Mouse (Mus musculus) left cerebral cortex, postnatal 10 days (tissue): Measurements from ENCODE around the gene Pdia5. TPM values are rescaled to one million over a fixed set of nuclear protein-coding genes. Genes with fewer than 3 reads are reported as not detected.

Experiments used
- DNase-seq, 2 experiments: peaks; one replicate each; pipeline ENCODE4 v3.0.0; 2021 to 2022; ENCODE audit warnings: low spot score in 2 of 2, mixed read lengths in 1 of 2; ENCODE audit errors: extremely low spot score in 1 of 2
- intact Hi-C: fragments of 180-260 bp; cut with DNase I; formaldehyde crosslinking; loops from one replicate; pipeline ENCODE4 v1.15.1; 2025
- total RNA-seq, 2 experiments: library from RNA; stranded (reverse); gene quantifications; 2 replicates each; pipeline ENCODE4 v1.2.3; 2021

The Pdia5 gene
- 1 to 10 TPM; 4.3 to 5.1 TPM for total RNA-seq

DNA sequence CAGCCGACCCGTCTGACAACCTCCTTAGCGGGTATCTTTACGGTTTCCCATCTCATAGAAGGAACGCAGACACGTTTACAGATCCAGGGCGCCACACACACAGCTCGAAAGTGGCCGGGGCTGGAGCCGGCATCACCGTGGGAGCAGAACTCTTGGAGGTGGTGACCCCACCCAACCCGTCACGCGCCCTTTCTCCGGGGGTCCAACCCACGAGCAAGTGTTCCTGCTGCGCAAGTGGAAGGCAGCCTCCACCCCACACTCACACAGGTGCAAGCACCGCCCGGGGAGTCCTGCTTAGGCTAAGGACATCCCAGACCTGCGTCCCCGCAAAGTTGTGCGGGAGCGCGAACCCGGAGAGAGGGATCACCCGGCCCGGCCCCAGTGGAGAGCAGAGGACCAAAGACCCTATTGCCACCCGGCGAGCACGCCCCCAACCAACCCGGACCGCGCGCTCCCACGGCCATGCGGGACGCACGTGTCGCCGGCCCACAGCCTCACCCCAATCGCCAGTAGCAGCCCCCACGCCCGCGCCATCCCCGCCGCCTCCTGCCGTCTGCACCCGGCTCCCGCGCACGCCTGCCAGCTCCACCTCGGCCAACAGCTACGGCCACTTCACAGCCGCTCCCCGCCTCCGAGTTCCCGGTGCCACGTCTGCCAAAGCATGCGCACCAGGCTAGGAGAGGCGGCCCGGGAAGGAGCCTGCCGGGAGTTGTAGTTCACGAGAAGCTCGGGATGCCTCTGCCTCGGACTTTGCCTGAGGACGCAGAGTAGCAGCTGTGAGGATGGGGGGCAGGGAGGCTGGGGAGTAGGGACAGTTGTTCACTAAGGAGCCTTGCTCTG, at the start of gene Pdia5:
Gene Pdia5, minus strand, starts transcription at position 643 of the 840 bp plus-strand sequence.
- intact Hi-C loops, result no loop called here
- DNase-seq, result peak; percentile 85 to 93

DNA sequence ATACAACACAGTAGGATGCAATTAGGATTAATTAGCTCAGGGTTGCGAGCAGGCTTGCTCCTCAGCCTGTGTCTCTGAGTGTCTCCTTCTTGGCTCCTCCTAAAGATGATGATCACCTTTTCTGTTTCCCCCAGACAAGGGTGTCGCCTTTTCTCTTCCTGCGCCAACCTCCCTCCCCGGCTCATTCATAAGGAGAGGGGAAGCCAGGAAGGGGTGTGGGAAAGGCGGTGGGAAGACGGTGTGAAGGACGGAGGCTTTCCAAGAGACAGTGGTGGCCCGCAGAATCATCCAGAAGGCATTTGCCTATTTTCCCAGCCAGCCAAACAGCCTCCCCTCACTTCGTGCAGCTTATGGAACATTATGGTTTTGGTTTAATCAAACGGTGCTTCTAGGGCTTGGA, 48.4 kb upstream of the Pdia5 start:
- intact Hi-C loops, result no loop called here
- no peak for DNase-seq

DNA sequence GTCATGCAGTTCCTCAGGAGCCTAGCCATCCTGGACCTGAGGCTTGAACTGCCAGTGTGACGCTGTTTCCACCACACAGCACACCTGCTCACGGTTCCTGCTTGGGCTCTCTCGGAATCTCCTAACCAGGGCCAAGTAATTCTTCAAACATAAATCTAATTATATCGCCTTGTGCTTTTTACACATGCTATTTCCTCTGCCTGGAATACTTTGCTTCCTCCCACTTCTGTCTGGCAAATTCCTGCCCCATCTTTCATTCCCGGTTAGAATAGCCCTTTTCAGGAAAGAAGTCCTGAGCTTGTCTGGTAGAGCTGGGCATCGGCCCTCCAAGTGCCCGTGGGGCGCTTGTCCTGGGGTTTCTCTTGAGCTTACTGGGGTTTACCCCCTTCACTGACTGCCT, 47.0 kb upstream of the Pdia5 start:
- DNase-seq, result no peak
- intact Hi-C loops, result no loop called here

DNA sequence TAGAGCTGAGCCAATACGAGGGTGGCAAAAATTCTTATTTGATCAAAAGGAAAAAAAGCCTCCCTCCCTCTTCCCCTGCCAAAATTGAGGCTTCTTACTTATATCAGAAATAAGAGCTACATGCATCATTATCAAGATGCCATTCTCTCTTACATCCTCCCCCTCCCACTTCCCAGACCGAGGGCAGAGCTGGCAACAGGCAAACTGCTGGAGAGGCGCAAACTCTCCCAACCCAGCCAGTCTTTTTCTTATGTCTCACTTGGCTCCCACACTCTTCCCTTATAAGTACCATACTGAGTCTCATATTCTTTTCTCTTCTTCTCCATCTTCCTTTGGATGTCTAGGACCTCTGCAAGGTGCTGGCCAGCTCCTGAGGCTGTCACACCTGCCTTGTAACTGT, 44.0 kb upstream of the Pdia5 start:
- intact Hi-C loops, result no loop called here
- no peak for DNase-seq

DNA sequence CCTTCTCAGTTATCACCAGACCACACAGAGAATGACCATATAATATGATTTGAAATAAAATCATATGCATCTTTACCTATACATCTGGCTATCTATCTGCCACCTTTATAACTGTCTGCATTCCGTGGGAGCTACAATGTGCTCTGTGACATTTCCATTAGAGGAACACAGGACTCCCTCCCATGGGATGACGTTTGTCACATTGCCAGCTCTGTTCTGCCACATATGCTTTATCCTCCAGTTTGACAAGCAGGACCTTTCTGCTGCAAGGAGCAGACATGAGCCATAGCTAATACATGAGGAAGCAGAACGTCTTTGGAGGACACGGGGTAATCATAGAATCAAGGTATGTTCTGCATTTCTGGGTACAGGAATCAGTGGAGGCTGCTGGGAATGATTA, 33.5 kb upstream of the Pdia5 start:
- intact Hi-C loops, result no loop called here
- DNase-seq, result no peak

DNA sequence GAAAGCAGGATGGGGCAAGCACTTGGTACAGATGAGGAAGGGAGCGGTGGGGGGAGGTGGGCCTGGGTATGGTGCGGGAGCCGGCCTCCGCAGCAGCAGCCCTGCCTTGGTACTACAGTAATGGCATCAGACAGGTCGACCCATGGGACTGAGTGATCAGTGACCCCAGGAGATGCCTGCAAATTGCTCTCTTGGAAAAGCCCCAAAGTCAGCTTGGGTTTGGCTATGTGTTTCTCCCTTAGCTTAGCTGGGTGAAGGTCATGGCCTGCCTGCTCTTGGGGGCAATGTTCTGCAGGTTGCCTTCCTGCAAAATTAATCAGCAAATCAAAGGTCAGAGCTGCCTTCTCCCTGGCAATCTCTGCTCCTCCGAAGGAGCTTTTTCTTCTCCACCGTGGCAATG, 28.6 kb upstream of the Pdia5 start:
- DNase-seq, result no peak
- intact Hi-C loops, result no loop called here

DNA sequence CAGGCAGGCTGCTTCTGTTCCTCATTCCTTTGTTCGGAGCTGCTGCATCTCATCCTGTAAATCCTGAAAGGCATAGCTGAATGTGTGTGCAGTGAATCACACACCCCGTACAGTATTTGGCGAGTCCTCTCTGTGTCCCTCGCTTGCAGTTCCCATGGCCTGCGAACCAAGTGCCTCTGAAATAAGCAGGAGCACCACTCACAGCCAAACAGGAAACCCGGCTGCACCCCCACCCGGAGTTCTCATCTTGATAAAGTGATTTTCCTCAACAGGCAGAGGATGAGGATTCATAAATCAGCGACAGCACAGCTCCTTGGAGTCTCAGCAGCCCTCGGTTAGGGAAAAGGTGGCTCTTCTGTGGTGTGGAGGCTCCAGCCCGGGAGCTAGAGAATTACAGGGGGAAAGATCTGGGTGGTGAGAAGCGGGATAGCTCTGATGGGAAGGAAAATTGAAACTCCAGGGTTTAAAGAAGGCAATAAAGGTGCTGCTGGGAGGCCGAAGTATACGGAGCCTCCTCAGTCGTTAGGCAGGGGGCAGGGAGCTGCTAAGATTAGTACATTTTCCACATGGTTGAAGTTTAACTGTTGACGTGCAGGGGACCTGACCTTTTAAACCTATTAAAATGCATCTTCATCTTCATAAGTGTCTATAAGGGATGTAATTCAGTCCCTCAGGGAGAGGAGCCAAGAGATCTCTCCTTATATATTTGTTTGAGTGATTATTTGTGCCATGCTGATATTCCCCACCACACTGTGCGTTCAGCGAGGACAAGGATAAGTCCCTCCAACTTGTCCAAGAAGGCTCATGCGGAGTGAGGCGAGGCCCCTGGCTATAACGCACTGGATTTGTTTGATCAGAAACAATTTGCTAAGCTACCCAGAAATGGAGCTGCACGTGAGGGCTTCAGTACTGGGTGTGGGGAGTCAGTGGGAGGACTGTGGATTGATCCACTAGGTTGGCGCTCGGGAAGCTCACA, 27.6 kb upstream of the Pdia5 start:
- intact Hi-C loops, result no loop called here
- DNase-seq, result no peak

DNA sequence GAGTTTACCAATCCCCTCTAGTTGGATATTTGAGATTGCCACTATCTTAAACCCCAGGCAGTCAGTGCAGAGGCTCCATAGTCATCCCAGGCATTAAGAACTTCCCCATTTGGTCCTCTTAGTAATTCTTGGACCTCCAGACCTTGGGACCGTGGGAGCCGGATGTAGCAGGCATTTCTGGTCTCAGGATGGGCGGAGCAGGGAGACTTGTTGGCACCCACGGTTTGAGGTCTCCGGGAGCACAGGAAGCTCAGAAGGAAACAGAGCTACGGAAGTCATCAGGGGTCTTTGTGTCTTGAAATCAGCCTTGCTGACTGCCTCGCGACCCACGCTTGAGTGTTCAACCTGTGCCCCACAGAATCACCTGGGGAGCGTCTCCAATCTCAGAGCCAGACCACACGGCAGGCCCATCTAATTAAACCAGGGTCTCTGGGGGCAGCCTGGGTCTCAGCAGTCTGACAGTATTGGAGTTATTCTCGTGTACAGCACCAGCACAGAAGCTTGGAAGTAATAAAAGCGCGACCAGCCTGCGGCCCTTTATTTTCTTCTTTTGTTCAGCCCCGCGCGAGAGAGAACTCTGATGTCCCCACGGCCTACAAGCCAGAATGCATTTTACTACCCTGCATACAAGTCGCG, 25.4 kb upstream of the Pdia5 start:
- intact Hi-C loops, result no loop called here
- peak in 1 of 2 experiments; percentile 44 for DNase-seq

DNA sequence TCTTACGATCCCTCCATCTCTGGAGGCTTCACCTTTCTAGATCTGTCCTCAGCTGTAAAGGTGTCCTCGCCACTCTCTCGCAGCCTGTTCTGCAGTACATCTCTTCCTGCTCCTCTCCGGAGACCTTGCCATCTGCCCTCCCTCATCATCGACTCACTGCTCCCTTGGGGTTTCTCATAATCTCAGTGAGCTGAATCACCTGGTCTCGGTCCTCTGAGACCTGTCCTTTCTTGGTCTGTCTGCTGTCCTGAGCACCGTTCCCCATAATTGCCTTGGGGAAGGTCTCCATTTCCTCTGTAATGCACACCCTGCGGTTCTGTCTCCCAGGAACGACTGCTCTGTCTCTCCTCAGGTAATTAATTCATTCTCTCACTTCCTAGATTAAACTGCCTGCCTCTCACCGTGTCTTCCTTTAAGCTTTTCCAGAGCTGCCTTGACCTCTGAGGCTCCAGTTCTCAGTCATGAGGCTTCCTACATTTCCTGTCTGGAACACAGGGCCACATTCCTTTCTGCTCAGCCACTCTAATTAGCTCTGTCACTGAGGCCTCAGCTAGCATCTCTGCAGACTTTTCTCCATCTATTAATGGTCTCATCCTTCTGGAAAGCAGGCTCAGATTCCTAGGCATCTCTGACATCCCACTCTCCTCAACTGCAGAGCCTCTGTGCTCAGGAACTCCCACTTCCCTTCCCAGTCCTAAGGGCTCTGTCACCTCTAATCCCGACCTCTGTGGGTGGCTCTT, 18.8 kb upstream of the Pdia5 start:
- intact Hi-C loops, result no loop called here
- DNase-seq, result no peak

DNA sequence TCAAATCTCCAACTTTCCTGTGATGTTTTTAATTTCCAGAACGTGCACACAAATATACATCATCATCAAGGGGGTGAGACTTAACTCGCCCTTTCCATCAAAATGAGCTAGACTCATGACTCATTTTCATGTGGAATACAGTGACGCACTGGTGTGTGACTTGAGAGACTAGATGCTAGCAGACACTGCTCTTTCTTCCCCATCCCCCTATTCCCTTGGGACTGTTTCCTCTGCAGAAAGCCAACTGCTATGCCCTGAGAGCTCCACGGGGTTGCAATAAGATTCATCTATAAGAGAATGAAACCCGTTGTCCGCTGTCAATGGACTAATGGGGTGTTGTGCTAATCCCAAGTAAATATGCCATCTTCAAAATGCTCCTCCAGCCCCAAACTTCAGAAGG, 17.9 kb upstream of the Pdia5 start:
- no peak for DNase-seq
- intact Hi-C loops, result no loop called here

DNA sequence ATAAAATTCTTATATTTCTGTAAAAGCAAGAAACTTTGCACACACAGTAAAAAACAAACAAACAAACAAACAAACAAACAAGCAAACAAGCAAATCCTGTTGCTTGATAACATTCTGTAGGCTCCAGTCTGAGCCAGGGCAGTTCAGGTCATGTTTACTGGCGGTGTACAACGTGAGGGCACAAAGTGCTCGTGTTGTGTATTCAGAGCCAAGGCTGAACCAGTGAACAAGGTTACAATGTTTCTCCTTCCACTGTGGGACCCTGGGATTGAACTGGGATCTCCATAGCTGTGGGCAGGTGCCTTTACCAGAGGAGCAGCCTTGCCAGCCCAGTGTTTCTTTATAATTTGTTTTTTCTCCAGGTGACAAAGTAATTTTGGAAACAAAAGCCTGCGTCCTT, 15.1 kb upstream of the Pdia5 start:
- intact Hi-C loops, result no loop called here
- DNase-seq, result no peak

DNA sequence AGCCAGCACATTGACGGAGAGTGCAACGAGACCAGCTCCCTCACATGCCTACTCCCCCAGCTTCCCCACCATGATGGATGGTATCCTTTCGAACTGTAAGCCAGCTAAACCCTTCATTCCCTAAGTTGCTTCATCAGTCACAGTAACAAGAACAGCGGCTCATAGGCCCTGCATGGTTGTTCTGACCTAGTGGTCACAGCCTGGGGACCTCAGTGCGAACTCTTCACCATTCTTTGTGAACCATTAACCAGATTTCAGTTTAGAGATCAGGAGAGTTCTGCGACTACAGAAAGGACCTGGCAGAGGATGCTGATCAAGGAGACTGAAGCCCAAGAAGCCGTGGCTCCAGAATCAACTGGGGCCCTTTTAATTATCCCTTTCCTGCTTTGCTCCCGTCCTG, 13.6 kb upstream of the Pdia5 start:
- no peak for DNase-seq
- intact Hi-C loops, result no loop called here

DNA sequence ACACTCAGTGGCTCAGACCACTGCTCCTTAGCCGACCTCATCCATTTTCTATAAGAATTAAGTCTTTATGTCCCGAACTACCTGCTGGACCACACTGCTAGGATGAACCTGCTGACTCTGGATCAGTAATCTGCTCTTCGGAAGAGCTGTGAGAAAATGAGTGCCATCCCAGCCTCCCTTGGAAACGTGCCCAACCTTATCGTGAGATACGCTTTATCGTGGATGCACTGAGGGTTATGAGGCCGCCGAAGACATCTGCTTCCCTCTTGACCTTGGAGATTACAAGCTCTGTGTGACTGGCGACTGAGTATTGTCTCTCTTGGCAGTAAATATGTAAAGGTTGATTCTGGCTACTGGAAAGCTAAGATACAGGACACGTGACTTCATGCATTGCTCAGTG, 11.8 kb upstream of the Pdia5 start:
- DNase-seq, result no peak
- intact Hi-C loops, result no loop called here

DNA sequence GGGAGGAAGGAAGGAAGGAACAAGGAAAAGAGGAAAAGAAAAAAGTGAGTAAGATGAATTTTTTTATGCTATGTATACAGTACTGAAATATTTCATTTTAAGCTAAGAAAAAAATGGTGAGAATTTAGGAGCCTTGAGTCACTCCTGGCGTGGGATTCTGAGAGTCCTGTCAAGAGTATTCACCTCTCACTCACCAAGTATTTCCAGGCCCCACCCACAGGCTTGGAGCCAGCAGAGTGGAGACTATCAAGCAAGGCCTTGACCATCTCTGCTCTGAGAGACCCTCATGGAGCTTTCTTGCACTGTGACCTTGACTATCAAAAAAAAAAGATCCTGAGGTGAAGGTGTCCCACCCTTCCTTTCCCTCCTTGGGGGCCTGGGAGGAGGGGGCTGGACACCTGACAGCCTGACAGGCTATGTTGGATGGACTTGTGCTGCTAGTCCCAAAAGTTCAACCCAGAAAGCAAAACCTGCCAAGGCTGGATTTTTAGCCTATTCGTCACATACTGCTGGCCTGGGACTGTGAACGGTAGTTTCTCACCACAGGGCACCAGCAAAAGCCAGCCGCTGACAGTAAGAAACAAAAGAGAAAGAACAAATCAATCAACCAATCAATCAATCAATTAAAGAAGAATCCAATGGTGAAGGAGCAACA, 10.6 kb upstream of the Pdia5 start:
- intact Hi-C loops, result no loop called here
- no peak for DNase-seq

DNA sequence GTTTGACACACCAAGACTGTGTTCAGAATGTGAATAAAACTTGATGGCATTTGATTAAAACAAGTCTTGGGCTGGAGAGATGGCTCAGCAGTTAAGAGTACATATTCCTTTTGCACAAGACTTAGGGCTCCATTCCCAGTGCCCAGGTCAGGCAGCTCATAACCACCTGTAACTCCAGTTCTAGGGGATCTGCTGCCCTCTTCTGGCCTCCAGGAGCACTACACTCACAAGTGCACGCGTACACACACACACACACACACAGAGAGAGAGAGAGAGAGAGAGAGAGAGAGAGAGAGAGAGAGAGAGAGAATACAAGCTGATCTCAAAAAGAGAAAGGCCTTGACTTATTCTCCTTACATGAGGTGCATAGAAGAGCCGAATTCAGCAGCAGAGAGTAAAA, 9.7 kb upstream of the Pdia5 start:
- DNase-seq, result no peak
- intact Hi-C loops, result no loop called here

DNA sequence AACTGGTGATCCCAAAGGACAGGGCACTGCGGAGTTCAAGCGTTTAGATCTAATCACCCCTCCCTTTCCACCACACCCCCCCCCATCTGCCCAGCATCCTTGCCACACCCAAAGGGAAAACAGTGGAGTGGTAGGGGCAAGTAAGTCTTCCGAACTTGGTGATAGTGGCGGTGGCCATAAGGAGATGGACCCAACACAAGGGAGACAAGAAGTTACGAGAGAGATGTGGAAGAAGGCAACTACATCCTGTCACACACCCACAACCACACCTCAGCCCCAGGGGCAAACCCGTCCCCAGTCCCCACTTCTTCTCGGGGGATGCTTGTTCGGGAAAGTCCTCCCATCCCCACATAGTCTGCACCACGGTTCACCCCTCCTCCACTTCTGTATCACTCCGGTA, 880 bp downstream of the Pdia5 start:
- intact Hi-C loops, result no loop called here
- DNase-seq, result no peak

DNA sequence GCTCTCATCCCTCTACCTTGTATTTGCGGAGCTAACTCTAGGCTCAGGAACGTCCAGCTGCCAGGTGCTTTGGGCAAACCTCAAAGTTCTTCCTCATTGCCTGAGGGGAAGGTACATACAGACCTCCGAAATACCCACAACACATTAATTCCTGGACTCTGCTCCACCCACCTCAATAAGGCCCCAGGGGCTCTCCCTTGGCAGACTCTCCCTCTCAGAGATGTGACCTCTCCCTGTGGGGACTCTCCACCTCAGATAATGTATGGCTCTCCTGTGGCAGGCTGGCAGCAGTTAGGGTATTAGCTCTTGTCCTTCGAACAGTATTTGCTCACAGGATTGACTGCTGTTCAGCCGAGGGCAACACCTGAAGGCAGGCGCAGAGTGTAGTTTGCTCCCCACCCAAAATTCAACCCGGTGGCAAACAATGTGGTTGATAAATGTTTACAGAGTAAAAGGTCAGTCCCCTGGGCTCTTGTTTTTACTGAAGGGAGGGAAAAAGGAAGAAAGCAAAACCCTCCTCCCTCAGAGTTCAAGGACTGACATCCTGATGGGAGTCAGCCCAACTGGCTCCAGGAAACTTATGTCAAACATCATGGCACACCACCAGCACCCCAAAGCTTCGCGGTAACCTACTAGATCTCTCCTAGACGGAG, 1.5 kb downstream of the Pdia5 start:
- DNase-seq, result no peak
- intact Hi-C loops, result no loop called here

DNA sequence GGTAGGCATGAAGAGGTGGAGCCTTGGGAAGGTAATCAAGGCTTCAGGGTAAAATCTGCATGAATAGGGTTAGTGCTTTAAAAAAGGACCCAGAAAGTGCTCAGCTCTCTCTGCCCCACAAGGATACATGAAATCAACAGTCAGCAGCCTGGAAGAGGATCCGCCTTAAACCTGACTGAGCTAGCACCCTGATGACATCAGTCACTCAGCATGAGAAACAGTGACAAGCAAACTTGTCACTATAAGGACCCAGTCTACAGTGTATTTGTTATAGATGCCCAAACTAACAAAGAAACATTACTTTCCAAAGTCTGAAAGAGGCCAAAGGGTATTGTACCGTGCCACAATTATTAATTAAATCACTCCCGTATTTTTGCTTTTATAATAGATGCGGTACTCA, 2.9 kb downstream of the Pdia5 start:
- no peak for DNase-seq
- intact Hi-C loops, result no loop called here
